Mouse (Mus musculus) kidney, adult 11 months (tissue): ENCODE results near the gene Psmg3.

Source experiments
- DNase-seq: peaks from one replicate; pipeline ENCODE4 v3.0.0; 2022

The Psmg3 gene

GRCm38 (mm10) chr5:139793338-139794089 lies 33.2 kb downstream of the Psmg3 start:
- DNase-seq: peak; percentile 78

- DNase-seq: no peak
Observed at GRCm38 (mm10) chr5:139792966-139793337, 33.7 kb downstream of the Psmg3 start.

- DNase-seq: no peak
Observed at GRCm38 (mm10) chr5:139792159-139792775, 34.4 kb downstream of the Psmg3 start.

DNA sequence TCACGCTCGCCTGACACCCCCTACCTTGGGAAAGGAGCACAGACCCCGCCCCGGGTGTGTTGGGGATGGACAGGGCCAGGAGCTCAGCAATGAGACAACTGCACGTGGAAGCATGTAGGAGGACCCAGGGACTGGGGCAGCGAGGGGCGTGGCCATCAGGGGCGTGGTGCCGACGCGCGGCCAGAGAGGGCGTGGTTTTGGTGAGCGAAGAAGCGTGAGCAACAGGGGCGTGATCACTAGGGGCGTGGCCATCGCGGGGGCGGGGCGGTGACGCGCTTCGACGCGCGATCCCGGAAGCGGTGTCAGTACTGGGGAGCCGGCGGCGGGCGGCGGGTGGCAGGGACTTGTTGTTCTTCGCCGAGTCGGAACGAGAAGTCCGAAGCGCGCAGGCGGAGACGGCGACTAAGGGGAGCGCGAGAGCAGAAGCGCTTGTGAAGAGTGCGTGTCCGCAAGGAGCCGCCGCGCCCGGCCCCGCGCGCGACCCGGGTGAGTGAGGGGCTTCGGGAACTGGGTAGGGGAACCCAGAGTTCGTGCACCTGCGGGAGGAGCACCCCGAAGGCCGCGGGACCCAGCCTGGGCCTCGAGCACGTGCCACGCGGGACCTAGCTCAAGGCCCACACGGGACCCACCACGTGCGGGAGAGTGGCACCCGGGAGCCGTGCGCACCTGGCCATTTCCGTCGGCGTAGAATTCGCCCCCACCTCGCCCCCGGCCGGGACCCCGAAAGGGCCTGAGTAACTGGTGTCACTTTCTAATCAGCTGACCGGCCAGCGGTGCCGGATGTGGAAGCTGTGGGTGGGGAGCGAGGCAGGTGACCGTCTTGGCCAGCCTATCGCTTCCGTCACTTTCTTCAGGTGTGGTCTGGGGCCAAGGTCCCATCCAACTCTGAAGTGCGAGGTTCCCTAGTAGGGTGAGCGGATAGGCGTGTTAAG lies 35.2 kb downstream of the Psmg3 start, which contains the start of gene Mafk:
Mafk (plus strand) TSS at position 287 of the 932 bp plus-strand sequence.
- peak; percentile 97 for DNase-seq

DNA sequence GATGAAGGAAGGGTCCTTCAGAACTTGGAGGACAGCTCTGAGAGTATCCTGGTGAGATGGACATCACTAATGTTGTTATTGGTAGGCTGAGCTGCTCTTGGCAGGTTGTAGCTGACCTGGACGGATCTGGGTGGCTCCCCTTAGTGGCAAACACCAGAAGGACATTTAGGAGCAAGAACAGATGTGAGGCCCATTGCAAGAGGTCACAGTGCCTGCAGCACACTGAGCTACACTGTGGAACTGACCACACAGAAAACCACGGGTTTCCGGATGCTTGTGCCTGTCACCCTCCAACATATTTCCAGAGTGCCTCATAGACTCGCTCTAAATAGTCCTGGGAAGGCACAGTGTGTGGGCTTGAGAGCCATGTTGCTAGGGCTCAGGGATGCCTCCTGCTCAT lies 37.2 kb downstream of the Psmg3 start:
- DNase-seq: no peak

GRCm38 (mm10) chr5:139781406-139781805 lies 45.3 kb downstream of the Psmg3 start:
- DNase-seq: no peak

GRCm38 (mm10) chr5:139776966-139777365 lies 49.7 kb downstream of the Psmg3 start:
- no peak for DNase-seq

- DNase-seq: peak; percentile 95
Observed at GRCm38 (mm10) chr5:139775216-139775926, 51.3 kb downstream of the Psmg3 start, which contains the start of gene Ints1. Gene Ints1 (minus strand): TSS chr5:139775674.
